Mouse (Mus musculus) cerebellum, postnatal 14 days (tissue): ENCODE measurements around the gene Arpp21.

Experiments used
- DNase-seq, 2 experiments: peaks; one replicate each; pipeline ENCODE4 v3.0.0; 2021; ENCODE audit warnings: mixed read lengths in 2 of 2

Gene Arpp21

GRCm38 (mm10) chr9:112177569-112177968 lies 58.2 kb downstream of the Arpp21 start:
- DNase-seq, result peak; percentile 33 to 58

DNA sequence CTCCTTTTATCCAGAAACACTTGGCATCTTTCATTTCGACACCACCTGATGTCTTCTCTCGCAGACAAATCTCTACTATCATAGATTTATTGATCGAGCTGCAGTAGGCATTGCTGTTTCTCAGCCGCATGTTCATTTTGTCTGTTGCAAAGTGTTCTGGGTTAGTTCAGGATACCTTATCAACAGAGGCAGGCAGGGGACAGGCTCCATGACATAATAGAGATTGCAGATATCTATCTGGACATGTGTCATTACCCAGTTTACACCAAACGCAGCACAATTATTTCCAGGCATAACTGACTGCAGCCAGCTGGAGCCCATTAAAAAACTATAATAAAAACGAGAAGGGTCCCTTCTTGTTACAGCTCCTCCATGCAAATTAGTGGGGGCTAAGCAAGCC lies 59.4 kb downstream of the Arpp21 start:
- DNase-seq, result no peak

- peak in 1 of 2 experiments; percentile 50 for DNase-seq
These were observed 61.1 kb downstream of the Arpp21 start for GRCm38 (mm10) chr9:112174407-112175357.

DNA sequence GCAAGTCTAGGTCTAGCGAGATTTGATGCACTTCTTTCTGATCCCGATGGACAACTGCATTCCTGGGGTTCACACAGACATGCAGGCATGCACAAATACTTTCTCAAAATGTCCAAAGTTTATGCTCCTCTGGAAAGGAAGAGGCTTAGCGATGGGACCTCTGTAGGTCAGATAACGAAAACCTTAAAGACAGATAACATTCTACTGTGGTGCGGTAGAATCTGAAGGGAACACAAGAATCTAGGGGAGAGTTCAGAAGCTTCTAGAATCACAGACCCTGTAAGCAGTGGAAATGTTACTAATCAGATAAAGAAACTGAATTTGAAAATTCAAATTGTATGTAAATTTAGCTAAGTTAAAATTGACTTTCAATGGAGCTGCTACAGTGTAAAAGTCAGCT lies 62.0 kb downstream of the Arpp21 start:
- no peak for DNase-seq

DNA sequence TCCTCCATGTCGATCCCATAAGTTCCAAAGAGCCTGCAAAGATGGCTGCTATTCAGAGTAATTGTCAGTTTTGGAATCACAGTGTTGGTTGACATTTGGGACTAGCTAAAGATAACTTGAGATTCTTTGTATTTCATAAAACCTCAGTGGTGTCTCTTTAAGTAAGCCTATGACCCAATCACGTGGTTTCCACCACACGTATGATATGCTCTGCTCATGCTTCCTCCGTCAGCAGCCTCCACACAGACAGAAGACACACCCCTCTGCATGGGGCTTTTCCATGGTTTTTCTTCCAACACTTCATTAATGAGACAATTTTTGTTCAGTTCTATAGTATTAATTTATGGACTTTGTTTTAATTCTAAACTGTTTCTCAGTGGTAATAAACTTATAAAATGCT lies 71.1 kb downstream of the Arpp21 start:
- DNase-seq, result no peak

DNA sequence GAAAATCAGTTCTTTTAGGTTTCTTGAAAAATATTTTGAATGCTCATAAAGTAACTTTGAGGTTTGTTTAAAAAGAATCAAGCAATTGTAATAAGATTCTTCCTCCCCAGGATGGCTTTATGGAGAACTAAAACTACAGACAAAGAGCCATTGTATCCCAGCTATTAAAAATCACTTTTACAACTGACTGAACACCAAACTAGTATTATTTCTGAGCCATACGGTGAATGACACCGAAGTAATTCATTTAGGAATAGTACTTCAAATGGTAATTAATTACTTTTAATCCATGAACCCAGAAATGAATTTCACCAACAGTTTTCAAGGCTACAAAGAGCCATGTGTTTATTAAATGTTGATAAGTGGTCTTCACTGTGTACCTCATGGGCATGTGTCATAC lies 74.8 kb downstream of the Arpp21 start:
- DNase-seq, result no peak

DNA sequence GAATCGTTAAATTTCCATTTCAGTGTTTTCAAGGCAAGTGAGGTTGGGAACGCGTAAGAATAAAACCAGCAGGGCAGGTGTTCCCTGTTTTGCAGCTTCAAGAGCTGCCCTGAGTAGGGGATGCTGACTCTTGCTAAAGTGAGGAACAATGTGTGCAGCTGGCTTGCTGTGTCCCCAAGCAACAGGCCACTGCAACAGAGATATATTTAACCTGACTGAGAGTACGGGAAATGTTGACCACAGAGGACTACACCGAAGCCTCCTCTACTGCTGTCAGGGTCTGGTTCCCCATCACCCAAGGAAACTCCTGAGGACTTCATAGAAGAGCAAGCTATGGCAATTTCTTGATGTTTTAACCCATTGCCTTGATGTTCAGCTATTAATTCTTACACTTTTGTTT lies 81.8 kb downstream of the Arpp21 start:
- no peak for DNase-seq

DNA sequence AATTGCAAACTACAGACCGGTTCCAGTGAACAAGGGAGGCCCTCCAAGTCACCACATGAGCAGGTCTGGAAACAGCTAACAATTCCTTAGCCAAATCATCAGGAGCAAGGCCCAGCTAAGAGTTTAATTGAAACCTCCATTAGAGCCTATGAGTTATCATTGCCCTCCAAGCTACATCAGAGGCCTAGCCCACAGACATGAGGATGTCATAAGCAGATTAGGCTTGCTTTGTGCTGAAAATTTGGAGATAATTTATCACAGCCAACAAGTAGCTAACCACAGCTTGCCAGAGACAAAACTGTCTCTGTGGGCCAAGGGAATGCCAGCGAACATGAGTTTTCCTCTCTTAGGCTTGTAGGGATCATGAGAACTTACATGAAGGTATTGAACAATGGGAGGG lies 83.0 kb downstream of the Arpp21 start:
- no peak for DNase-seq

DNA sequence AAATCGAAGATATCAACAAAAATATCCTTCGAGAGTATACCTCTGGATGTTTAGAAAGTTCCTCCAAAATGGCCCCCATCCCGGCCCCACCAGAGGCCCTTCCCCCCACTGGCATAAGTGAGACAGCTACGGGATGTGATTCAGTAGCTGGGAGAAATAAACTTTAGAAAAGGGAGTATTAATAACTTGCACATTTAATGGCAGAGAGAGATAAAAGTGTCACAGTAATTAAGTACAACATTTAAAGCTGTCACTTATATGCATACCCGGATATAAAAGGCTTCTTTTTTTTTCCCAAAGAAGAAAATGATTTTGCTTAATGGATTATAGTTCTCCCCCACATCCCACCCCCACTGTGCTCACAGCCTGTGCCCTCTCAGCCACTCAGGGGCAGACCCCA lies 84.6 kb downstream of the Arpp21 start:
- no peak for DNase-seq

- no peak for DNase-seq
These were observed 95.1 kb downstream of the Arpp21 start for GRCm38 (mm10) chr9:112140658-112141057.

GRCm38 (mm10) chr9:112137820-112138219 lies 97.9 kb downstream of the Arpp21 start:
- DNase-seq, result no peak

GRCm38 (mm10) chr9:112130812-112131211 lies 104.9 kb downstream of the Arpp21 start:
- peak in 1 of 2 experiments; percentile 31 for DNase-seq

DNA sequence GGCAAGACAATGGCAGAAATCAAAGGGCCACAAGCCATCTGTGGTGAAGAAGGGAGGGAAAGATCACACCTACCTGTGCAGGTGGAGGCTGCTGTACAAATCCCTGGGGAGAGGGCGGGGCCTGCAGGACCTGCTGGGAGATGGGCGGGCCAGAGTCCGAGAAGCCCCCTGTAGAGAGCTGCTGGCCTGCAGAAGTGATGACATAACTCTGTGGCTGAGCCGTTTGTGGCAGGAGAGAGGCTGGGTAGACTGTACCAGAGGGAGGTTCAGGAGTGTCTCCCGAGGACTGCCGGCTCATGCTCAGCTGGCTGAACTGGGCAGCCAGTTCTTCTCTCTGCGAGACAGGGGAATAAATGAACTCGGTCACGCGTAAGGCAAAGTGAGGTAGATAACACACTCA lies 111.1 kb downstream of the Arpp21 start:
- peak; percentile 40 to 44 for DNase-seq

DNA sequence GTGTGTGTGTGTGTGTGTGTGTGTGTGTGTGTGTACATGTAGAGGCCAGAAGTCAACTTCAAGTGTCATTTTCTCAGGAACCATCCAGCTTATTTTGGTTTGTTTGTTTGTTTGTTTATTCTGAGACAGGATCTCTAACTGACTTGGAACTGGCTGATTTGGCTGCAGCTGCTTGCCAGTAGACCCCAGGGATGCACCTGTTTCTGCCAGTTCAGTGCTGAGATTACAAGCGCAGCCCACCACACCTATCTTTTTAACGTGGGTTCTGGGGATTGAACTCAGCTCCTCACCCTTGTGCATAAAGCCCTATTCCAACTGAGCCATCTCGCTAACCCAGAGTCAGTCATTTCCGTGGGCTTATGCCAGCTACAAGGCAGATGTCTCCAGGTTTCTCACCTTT lies 111.6 kb downstream of the Arpp21 start:
- peak; percentile 44 to 53 for DNase-seq

DNA sequence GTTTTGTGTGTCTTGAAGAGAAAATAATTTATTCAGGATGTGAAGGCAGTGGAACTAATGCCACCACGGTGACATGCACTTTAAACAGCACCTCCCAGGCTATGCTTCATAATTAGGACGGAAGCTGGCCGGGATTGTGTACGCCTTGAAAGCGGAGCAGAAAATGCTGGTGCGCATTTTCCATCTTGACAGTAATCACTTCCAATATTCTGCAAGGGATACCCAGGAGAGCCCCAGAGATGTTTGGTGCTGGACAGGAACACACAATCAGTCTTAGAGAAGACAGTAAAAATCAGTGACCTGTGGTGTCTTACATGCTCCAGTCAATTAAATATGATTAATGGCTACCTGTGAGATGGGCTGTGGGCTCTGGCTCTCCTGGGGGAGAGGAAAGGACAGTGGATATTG lies 112.3 kb downstream of the Arpp21 start:
- peak in 1 of 2 experiments; percentile 31 for DNase-seq

- DNase-seq, result no peak
These were observed 116.2 kb downstream of the Arpp21 start for GRCm38 (mm10) chr9:112119535-112119934.

DNA sequence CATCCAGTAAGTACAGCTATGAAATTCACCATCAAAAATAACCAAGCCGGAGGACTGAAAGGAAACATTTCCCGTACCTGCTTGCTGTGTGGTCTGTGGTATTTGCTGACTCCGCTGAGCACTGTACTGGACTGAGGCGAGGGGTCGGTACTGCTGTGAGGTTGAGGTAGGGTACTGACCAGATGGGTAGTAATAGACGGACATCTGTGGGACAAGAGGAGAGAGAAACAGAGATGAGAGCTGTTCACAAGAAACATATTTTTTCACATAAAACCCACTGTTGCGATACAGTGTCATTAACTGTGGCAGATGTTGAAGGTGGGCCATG lies 116.7 kb downstream of the Arpp21 start:
- no peak for DNase-seq

- peak; percentile 56 to 74 for DNase-seq
These were observed 117.2 kb downstream of the Arpp21 start for GRCm38 (mm10) chr9:112118411-112119105.

GRCm38 (mm10) chr9:112117632-112118410 lies 117.9 kb downstream of the Arpp21 start:
- no peak for DNase-seq

GRCm38 (mm10) chr9:112111610-112112009 lies 124.1 kb downstream of the Arpp21 start:
- DNase-seq, result peak; percentile 46 to 55

DNA sequence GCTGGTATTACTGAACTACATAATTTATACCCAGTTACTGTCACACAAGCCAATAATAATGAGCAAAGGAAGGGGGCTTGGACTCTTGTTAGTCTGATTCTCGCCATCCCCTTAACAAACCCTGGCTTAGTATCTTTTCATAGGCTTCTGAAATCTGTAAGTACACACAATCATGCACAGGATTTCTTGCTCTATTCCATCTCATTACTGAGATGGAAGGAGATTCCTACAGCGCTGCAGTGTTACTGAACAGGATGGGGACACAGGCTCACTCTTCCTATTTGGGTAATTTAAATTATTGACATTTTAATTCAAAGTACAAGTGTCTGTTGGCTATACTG lies 132.9 kb downstream of the Arpp21 start:
- no peak for DNase-seq

DNA sequence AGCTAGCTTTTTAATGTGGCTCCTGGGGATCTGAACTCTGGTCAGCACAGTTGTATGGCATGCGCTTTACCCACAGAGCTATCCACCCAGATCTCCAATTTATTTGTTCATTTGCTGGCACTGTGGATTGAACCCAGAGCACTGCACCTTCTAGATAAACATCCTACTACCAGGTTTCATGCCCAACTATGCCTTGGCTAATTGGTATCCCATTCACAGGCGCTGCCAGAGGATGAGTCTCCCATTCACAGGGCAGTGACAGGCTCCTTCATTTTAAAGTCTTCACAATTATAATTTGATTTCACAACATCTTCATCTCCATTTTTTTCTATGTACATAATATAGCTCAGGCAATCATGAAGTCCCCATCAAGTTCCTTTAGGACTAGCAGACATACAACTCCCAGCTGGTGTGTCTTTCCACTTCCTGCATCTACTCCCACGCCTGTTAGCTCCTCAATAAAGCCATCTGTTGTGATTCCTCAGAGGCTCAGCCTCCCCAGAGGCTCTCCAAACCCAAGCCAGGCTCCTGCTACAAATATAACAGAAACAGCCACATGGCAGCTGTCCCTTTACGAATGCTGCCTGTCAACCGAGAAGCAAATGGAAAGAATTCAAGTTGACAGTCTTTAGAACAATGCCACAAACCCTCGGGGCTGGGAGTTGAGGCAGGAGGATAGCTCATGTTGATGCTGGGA lies 133.4 kb downstream of the Arpp21 start:
- peak; percentile 66 to 76 for DNase-seq
